Mouse (Mus musculus) forebrain, embryonic 11.5 days (tissue): ENCODE results near the gene Hist1h3d. TPM values are rescaled to one million over a fixed set of nuclear protein-coding genes. Genes with fewer than 3 reads are reported as not detected.
"Not testable (repeated sequence)": the region's sequence is repeated elsewhere in the genome, so short reads cannot be mapped to it uniquely, and the experiment has no call there.

Experiments
- ATAC-seq: fragments of 200-750 bp; cut with Nextera tagmentation; replicated peaks from 2 replicates; pipeline ENCODE4 v1.8.0; 2017; ENCODE audit warnings: moderate TSS enrichment; ENCODE audit not compliant: low FRiP score
- DNase-seq: peaks from one replicate; pipeline ENCODE4 v3.0.0-alpha.2; 2017; ENCODE audit warnings: low spot score
- H3K27ac ChIP-seq: fragments of 300-500 bp; sonication (generic); 2 replicates; pipeline ENCODE4 v1.5.1; 2014; ENCODE audit warnings: low read depth, low read length
- H3K27me3 ChIP-seq: fragments of 300-500 bp; sonication (generic); 2 replicates; pipeline ENCODE4 v1.6.1; 2014; ENCODE audit warnings: mild to moderate bottlenecking, low read length, mixed read lengths; ENCODE audit not compliant: control insufficient read depth, insufficient read depth
- H3K36me3 ChIP-seq: fragments of 300-500 bp; sonication (generic); 2 replicates; pipeline ENCODE4 v1.6.1; 2014; ENCODE audit warnings: mild to moderate bottlenecking, low read length, moderate library complexity, mixed read lengths; ENCODE audit not compliant: control insufficient read depth, insufficient read depth
- H3K4me1 ChIP-seq: fragments of 300-500 bp; sonication (generic); replicated peaks from 2 replicates; pipeline ENCODE4 v1.6.1; 2014; ENCODE audit warnings: low read length, mixed read lengths; ENCODE audit not compliant: control insufficient read depth, insufficient read depth
- H3K4me2 ChIP-seq: fragments of 300-500 bp; sonication (generic); 2 replicates; pipeline ENCODE4 v1.6.1; 2014; ENCODE audit warnings: low read depth, mild to moderate bottlenecking, low read length, moderate library complexity, mixed read lengths; ENCODE audit not compliant: severe bottlenecking
- H3K4me3 ChIP-seq: fragments of 300-500 bp; sonication (generic); 2 replicates; pipeline ENCODE4 v1.5.1; 2014; ENCODE audit warnings: low read depth, low read length
- H3K9ac ChIP-seq: fragments of 300-500 bp; sonication (generic); 2 replicates; pipeline ENCODE4 v1.6.1; 2014; ENCODE audit warnings: low read length
- H3K9me3 ChIP-seq: fragments of 300-500 bp; sonication (generic); 2 replicates; pipeline ENCODE4 v1.6.1; 2016; ENCODE audit warnings: low read length, mixed read lengths; ENCODE audit not compliant: control insufficient read depth
- WGBS: fragments of 180-500 bp; shearing (Covaris S2); extraction: QIAGEN DNeasy Blood & Tissue Kit; methylation state at CpG from one replicate; pipeline ENCODE4 v1.1.7; 2014; 5-methylcytosine and 5-hydroxymethylcytosine counted together
- polyA plus RNA-seq: library from polyadenylated mRNA; unstranded; fragments of >200 nt; fragmentation: Nextera tagmentation; extraction: Ambion mirVana; gene quantifications from 2 replicates; pipeline ENCODE4 v1.2.1, GENCODE M21; 2014

The Hist1h3d gene
- polyA plus RNA-seq, 1 experiment from 2014 or later, result 11.9 TPM

DNA sequence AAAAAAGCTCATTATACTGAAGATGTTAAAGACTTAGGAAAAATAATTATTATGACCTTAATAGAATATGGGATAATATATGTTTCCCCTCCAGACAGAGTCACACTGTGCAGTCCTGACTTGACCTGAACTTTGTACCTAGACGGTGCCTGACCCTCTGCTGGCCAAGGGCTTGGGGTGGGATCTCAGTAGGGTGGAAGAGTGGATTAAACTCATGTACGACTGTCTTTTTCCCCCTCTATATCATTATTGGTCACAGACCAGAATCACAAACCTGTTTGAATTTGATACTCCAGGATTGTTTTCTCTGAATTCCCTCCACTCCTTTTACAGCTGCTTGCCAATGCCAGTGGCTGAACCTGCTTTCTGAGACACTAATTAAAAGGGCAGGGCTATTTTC lies 14.9 kb upstream of the Hist1h3d start:
- Histone ChIP-seq H3K4me2 (peak overlapping the region; percentile 27; the same call in 1 of the 2 replicates), H3K27ac (peak overlapping the region; percentile 41), H3K9ac (0 out of 2 replicates have a peak overlapping the region, but pooled peaks have one; percentile 12)
- not testable (repeated sequence) for H3K36me3 ChIP-seq, H3K27me3 ChIP-seq, H3K9me3 ChIP-seq, H3K4me1 ChIP-seq, H3K4me3 ChIP-seq, ATAC-seq
- peak; percentile 57 for DNase-seq
- 29% methylated on average over 2 of the region's 2 CpGs for WGBS

DNA sequence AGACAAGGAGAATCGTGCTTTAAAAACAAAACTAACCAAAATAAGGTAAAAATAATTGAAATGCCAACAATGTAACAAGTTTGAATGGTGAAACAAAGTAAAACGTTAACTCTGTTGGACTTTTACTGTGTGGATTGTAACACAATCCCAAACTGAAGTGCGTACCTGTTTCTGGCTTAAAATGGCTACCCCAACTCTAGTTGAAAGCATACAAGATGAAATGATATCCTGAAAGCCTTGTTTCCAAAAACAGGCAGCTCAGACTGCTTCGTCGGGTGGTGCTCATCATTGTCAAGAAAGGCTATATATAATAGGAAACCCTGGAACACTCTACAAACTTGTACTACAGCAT lies 14.1 kb upstream of the Hist1h3d start:
- ATAC-seq, H3K9me3 ChIP-seq, DNase-seq, H3K4me1 ChIP-seq, H3K36me3 ChIP-seq, H3K27me3 ChIP-seq: not testable (repeated sequence)
- Histone ChIP-seq H3K4me2 (peak overlapping the region; percentile 36), H3K27ac (peak overlapping the region; percentile 96), H3K4me3 (peak overlapping the region; percentile 19), H3K9ac (peak overlapping the region; percentile 43; the same call in 1 of the 2 replicates)
- WGBS, result 0% methylated on average over 2 of the region's 5 CpGs

DNA sequence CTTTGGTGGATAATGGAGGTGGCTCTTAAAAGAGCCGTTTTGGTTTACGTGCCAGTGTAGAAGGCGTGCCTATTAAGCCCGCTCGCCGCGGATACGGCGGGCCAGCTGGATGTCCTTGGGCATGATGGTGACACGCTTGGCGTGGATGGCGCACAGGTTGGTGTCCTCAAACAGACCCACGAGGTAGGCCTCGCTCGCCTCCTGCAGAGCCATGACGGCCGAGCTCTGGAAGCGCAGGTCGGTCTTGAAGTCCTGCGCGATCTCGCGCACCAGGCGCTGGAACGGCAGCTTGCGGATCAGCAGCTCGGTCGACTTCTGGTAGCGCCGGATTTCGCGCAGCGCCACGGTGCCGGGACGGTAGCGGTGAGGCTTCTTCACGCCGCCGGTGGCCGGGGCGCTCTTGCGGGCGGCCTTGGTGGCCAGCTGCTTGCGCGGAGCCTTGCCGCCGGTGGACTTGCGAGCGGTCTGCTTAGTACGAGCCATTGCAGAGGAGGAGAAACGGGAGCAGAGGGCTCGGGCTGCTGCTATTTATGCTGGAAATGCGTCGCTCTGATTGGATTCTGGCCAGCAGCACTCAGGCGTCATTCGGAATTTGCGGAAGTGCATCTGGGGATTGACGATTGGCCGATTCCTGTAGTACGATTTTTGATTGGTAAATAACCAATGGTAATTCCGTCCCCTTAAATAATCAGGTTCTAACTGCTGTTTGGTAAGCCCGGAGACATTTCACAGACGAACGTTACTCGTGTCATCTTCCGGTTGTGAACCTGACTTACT lies 13.5 kb upstream of the Hist1h3d start, which contains the start of gene Hist1h3e:
Gene Hist1h3e (minus strand): TSS at position 487 of the 777 bp plus-strand sequence.
- under 1% methylated on average over 48 of the region's 67 CpGs for WGBS

DNA sequence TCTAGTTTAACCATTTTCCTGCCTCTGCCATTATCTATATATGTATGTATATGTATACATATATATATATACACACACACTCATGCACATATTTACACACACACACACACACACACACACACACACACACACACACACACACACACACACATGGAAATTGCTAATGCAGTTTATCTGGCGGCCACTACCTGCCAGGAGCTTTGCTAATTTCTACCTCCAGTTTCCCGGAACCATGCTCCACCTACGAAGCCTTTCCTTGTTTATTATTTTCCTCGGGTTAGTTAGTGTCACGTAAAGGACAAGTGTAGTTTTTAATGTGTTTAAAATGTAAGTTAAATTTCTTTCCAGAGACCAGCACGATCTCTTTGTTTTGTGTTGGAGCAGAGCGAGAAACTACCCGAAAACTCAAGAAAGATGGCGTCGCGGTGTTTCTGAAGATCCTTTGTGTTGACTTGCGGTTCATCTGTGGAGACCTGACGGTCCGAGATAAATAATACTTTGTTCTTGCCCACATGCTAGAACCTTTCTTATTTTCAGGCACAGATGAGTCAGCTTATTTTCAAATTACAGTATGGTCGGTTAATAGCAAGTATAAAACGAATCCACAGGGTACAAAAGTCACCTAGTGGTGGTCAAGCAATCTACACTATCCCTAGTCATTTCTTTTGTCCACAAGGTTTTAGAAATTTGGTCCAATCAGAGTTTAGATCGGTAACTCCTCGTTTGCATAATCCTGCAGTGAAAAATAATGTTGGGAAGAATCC lies 12.7 kb upstream of the Hist1h3d start:
- Histone ChIP-seq H3K4me2 (peak overlapping the region; percentile 62), H3K9ac (peak overlapping the region; percentile 70), H3K4me3 (peak overlapping the region; percentile 19), H3K9me3 (no peaks in the 10 kb centered on the region), H3K27me3 (no peaks in the 10 kb centered on the region), H3K27ac (peak overlapping the region; percentile 96), H3K36me3 (no peaks in the 10 kb centered on the region), H3K4me1 (no peaks in the 10 kb centered on the region)
- DNase-seq (no peak), ATAC-seq (peak; percentile 56)
- WGBS, result 5% methylated on average over 18 of the region's 18 CpGs

More for the DNA sequence above, 13.5 kb upstream of the Hist1h3d start, which contains the start of gene Hist1h3e:
- not testable (repeated sequence) for H3K4me1 ChIP-seq, H3K36me3 ChIP-seq, H3K9me3 ChIP-seq, H3K27me3 ChIP-seq
- H3K9ac ChIP-seq, result peak within 1 kb of the TSS; percentile 70
- peak within 1 kb of the TSS; percentile 96 for H3K27ac ChIP-seq
- peak; percentile 97 for DNase-seq
- peak within 1 kb of the TSS; percentile 62 for H3K4me2 ChIP-seq
- ATAC-seq, result peak; percentile 98
- H3K4me3 ChIP-seq, result peak within 1 kb of the TSS; percentile 19

DNA sequence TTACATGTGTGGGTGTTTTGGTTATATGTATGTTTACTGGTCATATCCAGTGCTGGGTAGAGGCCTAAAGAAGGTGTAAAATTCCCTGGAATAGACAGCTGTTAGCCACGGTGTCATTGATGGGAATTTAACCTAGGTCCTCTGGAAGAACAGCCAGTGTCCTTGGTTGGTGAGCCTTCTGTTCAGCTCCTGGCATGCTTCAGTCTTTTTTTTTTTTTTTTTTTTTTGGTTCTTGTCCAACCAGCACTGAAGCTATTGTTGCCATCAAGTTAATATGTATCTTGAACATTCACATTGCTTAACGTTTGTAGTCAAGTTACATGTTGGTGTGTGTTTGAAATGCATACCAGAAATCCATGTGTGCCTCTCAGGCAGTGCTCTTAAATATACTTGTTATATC lies 11.1 kb upstream of the Hist1h3d start:
- Histone ChIP-seq H3K4me2 (no peak overlapping the region), H3K4me3 (no peak overlapping the region), H3K9ac (no peak overlapping the region), H3K9me3 (no peaks in the 10 kb centered on the region), H3K27ac (peak overlapping the region; percentile 96; the same call in 1 of the 2 replicates), H3K27me3 (no peaks in the 10 kb centered on the region), H3K36me3 (no peaks in the 10 kb centered on the region), H3K4me1 (no peaks in the 10 kb centered on the region)
- 84% methylated on average over 2 of the region's 2 CpGs for WGBS
- ATAC-seq, result no peak
- no peak for DNase-seq

DNA sequence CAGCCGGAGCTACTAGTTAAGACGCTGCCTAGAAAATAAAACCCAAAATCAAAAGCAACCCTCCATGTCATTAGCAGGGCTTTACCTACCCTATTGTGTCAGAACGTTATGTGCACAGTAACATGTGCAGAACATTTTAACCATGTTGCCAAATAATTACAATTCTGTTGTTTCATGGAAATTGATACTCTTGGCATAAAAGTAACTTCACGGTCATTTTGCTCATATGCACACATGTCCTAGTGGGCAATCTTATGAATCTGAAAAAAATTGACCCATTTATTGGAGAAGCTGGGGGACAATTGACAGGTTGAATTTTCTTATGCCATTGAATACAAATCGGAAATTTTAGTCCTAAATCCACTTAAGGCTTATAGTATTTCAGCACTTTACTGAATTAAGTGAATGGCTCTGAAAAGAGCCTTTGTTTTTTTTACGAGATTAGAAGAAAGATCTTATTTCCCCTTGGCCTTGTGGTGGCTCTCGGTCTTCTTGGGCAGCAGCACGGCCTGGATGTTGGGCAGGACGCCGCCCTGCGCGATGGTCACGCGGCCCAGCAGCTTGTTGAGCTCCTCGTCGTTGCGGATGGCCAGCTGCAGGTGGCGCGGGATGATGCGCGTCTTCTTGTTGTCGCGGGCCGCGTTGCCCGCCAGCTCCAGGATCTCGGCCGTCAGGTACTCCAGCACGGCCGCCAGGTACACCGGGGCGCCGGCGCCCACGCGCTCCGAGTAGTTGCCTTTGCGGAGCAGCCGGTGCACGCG lies 5.1 kb upstream of the Hist1h3d start:
- WGBS, result under 1% methylated on average over 20 of the region's 41 CpGs
- H3K4me1 ChIP-seq, H3K9me3 ChIP-seq, DNase-seq, ATAC-seq, H3K36me3 ChIP-seq, H3K27me3 ChIP-seq: not testable (repeated sequence)
- Histone ChIP-seq H3K4me2 (peak overlapping the region; percentile 49), H3K27ac (peak overlapping the region; percentile 96), H3K4me3 (peak overlapping the region; percentile 45), H3K9ac (peak overlapping the region; percentile 57)

DNA sequence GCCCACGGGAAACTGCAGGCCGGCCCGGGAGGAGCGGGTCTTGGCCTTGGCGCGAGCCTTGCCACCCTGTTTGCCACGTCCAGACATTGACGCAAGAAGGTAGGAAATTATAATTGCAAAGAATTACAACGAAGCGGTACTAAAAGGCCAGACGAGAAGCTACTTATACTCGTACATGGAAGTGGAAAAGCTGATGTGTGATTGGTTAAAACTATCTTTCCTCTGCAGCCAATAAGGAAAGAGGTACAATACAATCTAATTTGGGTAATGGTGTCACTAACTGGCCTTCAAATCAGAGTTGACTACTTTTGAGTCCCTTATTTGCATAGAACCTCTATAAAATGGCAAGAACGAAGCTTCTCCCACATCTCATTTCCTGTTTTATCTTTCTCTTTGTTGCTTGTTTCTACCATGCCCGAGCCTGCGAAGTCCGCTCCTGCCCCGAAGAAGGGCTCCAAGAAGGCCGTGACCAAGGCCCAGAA lies 4.5 kb upstream of the Hist1h3d start, which contains the start of the genes Hist1h2ae and Hist1h2bg:
Gene Hist1h2ae (minus strand): TSS at position 199 of the 482 bp plus-strand sequence.
Gene Hist1h2bg (plus strand): TSS at position 375 of the 482 bp plus-strand sequence.
- Histone ChIP-seq H3K27me3 (no peaks in the 10 kb centered on the region), H3K4me3 (peak within 1 kb of the TSS; percentile 45), H3K4me2 (peak within 1 kb of the TSS; percentile 66), H3K4me1 (peaks cover 7% of the 10 kb centered on the region; the same call in 1 of the 2 replicates), H3K27ac (peak within 1 kb of the TSS; percentile 96), H3K9me3 (no peaks in the 10 kb centered on the region), H3K36me3 (no peaks in the 10 kb centered on the region), H3K9ac (peak within 1 kb of the TSS; percentile 72)
- 0% methylated on average over 18 of the region's 18 CpGs for WGBS
- DNase-seq (peak; percentile 83), ATAC-seq (peak; percentile 89)
